Mouse (Mus musculus): ENCODE results near the gene Ugt1a9.
"Not testable (repeated sequence)": the region's sequence is repeated elsewhere in the genome, so short reads cannot be mapped to it uniquely, and the experiment has no call there.

Ugt1a9 gene

DNA sequence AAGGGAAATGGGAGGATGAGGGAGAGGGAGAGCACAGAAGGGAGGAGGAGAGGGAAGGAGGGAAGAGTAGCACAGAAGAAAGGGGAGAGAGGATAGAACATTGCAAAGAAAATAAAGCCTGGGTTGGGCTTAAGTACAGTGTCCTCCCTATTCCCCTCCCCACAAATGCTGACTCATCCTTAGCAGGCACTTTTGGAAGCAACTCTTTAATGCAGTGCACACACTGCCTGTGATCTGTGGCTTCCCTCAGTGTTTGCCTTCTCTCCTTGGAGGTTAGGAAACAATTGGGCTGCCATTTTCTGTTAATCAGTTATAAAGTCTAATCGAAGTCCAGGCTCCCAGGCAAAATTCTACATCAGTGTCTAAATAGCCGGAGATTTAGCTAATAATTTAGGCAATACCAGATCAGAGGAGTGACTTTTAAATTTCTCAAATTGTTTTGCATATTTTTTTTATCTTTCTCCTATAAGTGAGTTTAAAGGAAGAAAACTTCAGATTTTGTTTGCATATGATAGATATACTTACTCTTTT lies 38.5 kb downstream of the Ugt1a9 start:
- DNase-seq, result not testable (repeated sequence)

DNA sequence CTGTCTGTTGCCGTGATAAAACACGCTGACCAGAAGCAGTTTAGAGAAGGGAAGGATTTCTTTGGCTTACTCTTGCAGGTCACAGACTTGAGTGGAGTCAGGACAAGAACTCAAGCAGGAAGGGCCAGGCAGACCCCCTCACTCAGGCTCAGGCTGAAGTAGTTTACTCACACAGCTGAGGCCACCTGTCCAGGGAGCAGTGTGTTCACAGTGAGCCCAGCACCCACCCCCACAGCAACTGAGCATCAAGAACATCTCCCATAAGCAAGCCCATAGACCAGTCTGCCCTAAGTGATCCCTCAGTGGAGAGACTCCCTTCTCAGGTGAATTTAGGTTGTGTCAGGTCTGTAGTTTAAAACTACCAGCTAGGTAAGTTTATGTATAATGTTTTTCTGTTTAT lies 39.0 kb downstream of the Ugt1a9 start:
- not testable (repeated sequence) for DNase-seq

DNA sequence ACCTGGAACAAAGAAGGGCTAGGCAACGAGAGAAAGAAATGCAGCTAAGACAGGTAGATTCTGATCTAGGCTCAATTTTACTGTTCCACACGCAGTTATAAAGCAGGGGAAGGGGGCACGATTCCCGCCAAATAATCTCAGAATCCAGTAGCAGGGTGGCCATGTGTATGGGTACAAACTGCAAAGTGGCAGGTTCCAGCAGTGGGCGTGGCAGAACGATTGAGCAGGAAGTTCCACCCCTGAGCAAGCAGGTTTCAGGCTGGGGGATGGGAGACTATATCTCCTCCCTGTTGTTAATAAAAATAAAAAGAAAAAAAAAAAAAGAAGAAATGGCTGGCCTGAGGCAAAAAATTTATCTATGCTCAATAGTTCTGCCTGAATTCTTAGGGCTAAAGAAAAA lies 42.2 kb downstream of the Ugt1a9 start:
- not testable (repeated sequence) for DNase-seq

DNA sequence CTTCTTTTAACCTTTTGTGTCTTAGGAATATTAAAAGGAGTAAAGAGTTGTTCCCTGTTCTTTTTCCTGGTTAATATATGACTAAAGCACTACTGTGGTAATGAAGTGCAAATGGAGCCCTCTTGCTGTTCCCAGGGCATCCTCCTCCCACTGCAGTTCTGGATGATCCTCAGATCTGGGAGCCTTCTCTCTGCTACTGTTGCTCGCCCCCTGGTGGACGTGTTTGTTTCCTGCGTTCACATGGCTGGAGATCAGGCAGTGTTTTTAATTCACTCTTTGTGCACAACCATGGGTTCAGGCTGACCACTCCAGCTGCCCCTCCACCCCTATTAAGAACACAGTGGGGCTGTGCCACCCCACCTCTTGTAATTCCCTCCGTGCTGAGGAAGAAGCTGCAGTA lies 50.0 kb downstream of the Ugt1a9 start:
- DNase-seq, result not testable (repeated sequence)

DNA sequence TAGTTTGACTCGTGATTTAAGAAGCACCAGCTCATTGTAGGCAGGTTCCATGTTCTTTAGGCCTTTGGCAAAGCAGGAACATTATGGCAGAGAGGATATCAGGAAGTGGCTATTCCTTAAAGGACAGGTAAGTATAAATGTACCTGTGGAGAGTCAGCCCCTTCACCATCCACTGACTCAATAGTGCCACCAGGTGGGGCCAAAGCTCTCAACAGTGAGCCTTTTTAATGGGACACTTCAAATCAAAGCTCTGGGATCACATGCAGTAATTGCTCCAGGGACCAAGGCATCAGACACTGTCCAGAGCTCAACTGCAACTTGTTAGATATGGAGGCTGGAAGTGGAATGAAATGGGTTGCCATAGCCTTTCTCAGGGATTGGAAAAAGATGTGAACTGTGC lies 50.9 kb downstream of the Ugt1a9 start:
- DNase-seq, result not testable (repeated sequence)

DNA sequence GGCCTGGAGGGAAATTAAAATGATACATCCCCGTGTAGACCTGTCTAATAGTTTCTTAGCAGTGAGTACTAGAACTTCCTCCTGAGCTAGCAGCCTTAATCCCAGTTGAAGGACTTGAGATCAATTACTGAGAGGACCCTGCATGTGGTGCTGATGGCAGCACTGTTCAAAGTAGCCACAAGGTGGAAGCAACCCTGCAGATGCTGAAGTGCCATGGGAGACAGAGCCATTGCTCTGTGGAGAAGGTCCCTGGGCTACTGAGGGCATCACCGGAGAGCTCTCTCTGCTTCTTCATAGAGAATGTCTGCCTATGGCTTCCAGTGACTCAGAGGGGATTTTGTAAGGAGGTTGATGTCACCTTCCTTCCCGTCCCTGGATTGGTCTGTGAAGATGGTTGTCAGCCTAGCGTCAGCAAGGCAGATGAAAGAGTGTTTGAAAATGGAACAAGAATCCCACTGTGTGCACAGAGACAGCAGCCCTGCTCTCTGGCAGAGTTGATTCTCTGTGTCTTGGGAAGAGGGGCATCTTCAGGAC lies 55.3 kb downstream of the Ugt1a9 start:
- DNase-seq, result not testable (repeated sequence)

DNA sequence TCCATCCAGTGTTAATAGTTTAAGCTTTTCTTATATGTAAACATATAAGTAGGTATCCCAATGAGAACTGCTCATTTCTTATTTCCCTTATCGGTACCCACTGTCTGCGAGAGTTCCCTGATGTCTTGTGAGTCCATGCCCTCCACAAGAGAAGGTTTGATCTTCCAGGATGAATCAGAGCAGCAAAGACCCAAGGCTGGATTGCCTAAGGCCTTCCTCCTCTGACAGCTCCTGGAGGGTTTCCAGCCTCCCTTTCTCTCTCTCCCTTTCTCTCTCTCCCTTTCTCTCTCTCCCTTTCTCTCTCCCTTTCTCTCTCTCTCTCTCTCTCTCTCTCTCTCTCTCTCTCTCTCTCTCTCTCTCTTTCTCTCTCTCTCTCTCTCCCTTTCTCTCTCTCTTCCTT lies 58.5 kb downstream of the Ugt1a9 start:
- DNase-seq, result not testable (repeated sequence)

DNA sequence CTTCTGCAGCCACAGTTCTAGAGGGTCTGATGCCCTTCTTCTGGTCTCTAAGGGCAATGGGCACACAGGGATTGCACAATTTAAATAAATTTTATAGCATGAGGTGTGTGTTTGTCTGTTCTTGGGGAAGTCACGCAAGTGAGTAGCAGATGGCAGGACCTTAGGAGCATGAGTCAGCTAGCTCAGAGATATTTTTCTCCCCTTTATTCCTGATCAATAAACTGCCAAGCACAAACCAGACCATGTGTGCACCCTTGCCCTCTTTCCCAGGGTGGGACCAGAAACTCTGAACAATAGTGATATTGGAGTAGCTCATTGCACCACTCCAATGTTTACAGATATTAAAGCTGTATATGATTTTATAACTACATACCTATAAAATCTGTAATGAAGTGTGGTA lies 59.6 kb downstream of the Ugt1a9 start:
- DNase-seq, result not testable (repeated sequence)

DNA sequence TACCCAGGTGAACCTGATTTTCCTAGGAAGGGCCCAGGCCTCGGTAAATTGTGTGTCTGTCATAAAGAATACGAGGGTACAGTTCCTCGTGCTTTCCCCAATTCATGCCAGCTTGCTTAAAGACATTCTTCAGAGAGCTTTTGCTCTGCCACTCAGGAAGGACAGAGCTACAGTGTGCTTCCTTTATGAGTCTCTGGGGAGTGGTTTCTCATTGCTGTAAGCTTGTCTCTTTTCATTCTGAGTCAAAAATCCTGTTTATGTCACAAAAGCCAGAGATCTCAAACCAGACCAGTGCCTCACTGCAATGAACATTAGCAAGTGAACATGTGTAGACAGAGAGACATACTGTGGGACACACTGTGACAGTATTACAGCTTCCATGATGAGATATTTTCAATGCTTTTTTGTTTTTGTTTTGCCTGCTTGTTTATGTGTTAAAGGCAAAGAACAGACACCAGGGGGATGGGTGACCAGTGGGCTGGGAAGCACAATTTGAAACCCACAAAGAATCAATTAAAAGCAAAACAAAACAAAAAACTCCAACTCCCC lies 63.4 kb downstream of the Ugt1a9 start:
- DNase-seq, result no peak

DNA sequence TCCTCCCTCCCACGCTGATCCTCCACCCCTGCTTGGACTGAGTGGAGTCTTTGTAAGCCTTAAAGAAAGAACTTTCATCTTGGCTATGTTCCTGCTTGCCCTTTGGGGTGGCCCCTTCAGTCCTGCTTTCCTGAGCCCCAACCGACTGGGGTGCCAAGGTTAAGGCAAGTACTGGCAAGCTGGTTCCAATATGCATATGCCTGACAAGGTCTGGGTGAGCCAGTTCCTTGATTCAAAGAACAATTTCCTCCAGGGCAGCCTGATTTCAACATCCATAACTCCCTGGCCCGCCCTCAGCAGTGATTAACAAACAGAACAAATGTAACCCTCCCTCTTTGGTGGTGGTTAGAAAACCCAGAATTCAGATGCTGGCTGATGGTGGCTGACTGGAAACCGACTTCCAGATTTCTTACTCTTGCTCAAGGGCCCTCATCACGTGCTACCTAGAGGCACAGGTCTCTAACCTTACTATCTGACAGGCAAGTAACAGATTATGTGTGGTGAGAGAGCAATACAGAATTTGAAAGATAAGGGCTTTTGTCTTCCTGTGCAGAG lies 63.9 kb downstream of the Ugt1a9 start, which contains the start of gene Ugt1a6a:
Gene Ugt1a6a (plus strand): TSS at position 353 of the 555 bp plus-strand sequence.
- DNase-seq, result not testable (repeated sequence)

DNA sequence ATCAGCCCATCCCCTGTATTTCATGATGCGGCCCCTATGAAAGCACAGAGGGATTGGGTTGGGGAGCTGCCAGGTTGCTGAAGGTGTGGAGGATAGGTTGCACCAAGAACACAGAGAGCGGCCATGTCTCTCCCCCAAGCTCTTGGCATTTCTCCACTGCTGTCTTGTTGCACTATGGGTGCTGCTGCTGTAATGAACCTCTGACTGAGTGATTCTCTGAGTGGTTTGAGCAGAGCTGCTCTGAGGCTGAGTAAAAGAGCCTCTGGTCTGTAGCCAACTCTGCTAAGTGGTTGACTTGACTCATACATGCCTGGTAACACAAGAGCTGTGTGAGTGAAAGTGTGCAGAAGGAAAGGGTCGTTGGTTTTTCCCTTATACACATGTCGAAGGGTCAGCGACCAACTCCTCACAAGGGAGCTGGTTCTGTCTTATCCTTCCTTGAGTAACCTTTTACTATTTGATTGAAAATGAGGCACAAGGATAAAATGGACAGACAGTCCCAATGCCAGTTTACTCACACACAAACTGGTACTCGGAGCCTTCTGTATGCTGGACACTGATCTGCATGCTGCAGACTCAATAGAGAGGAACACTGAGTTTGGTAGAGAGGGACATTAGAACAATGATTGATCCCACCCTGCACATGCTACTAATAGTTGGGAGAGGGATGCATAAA lies 64.8 kb downstream of the Ugt1a9 start:
- DNase-seq, result not testable (repeated sequence)

DNA sequence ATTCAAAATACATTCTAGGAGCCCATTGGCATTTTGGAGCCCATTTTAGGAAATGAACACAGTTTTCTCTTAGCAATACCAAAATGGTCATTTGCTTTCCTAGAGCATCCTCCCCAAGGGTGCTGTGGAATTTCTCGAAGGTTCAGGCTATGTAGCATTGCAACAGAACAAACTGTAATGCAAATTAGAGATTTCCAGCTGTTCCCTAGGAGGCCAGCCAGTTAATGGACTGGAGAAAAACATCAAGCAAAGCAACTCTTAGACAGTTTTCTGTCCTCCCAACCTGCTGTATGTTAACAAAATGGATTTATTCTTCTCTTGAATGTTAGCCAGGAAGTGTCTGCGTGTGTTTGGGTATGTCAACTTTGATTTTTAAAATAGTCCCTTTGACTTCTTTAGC lies 66.0 kb downstream of the Ugt1a9 start:
- no peak for DNase-seq

DNA sequence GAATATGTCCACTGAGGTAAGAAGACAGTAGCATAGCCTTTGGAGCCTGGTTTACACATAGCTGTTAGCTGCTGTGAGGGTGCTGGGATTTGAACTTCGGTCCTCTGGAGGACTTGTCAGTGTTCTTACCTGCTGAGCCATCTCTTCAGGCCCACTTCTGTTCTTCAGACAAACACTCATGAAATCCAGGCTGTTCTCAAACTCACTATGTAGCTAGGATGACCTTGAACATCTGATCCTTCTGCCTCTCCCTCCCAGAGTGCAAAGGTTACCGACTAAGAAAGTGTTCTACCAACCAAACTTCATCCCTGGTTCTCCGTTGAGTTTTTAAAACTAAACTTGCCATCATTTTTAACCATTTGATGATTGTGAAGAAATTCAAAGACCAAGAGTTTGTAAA lies 66.7 kb downstream of the Ugt1a9 start:
- no peak for DNase-seq

DNA sequence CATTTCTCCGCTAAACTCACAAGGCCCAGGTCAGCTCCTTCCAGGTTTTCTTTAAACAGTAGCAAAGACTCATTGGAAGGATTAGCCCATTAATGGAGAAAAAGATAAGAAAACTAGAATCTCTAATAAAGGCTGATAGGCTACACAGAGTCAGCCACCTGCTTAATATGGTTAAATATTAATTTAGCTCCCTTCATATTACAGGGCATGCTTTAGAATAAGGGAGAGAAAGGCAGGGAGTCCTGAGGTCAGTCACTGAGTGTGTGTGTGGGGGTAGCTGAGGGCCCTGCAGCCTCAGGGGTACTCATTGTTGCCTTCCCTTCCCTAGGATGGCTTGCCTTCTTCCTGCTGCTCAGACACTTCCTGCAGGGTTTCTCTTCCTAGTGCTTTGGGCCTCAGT lies 67.5 kb downstream of the Ugt1a9 start:
- DNase-seq, result no peak

DNA sequence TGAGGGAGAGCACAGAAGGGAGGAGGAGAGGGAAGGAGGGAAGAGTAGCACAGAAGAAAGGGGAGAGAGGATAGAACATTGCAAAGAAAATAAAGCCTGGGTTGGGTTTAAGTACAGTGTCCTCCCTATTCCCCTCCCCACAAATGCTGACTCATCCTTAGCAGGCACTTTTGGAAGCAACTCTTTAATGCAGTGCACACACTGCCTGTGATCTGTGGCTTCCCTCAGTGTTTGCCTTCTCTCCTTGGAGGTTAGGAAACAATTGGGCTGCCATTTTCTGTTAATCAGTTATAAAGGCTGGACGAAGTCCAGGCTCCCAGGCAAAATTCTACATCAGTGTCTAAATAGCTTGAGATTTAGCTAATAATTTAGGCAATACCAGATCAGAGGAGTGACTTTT lies 69.9 kb downstream of the Ugt1a9 start:
- not testable (repeated sequence) for DNase-seq

DNA sequence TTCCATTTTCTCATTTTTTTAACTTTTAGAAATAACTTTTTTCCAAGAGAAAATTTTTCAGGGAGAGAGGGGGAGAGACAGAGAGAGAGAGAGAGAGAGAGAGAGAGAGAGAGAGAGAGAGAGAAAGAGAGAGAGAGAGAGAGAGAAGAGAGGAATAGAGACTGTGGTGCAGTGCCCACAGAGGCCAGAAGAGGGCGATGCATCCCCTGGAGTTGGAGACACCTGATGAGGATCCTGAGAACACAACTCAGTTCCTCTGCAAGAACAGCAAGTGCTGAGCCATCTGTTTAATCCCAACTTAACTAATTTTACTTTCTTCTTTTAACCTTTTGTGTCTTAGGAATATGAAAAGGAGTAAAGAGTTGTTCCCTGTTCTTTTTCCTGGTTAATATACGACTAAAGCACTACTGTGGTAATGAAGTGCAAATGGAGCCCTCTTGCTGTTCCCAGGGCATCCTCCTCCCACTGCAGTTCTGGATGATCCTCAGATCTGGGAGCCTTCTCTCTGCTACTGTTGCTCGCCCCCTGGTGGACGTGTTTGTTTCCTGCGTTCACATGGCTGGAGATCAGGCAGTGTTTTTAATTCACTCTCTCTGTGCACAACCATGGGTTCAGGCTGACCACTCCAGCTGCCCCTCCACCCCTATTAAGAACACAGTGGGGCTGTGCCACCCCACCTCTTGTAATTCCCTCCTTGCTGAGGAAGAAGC lies 73.5 kb downstream of the Ugt1a9 start:
- DNase-seq, result peak; percentile 34

DNA sequence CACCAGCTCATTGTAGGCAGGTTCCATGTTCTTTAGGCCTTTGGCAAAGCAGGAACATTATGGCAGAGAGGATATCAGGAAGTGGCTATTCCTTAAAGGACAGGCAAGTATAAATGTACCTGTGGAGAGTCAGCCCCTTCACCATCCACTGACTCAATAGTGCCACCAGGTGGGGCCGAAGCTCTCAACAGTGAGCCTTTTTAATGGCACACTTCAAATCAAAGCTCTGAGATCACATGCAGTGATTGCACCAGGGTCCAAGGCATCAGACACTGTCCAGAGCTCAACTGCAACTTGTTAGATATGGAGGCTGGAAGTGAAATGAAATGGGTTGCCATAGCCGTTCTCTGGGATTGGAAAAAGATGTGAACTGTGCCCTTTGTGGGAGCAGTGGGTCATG lies 74.7 kb downstream of the Ugt1a9 start:
- peak; percentile 5 for DNase-seq

DNA sequence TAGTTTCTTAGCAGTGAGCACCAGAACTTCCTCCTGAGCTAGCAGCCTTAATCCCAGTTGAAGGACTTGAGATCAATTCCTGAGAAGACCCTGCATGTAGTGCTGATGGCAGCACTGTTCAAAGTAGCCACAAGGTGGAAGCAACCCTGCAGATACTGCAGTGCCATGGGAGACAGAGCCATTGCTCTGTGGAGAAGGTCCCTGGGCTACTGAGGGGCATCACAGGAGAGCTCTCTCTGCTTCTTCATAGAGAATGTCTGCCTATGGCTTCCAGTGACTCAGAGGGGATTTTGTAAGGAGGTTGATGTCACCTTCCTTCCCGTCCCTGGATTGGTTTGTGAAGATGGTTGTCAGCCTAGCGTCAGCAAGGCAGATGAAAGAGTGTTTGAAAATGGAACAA lies 79.5 kb downstream of the Ugt1a9 start:
- not testable (repeated sequence) for DNase-seq

DNA sequence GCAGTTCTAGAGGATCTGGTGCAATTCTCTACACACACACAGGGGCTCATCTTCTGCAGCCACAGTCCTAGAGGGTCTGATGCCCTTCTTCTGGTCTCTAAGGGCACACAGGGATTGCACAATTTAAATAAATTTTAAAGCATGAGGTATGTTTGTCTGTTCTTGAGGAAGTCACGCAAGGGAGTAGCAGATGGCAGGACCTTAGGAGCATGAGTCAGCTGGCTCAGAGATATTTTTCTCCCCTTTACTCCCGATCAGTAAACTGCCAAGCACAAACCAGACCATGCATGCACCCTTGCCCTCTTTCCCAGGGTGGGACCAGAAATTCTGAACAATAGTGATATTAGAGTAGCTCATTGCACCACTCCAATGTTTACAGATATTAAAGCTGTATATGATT lies 87.8 kb downstream of the Ugt1a9 start:
- no peak for DNase-seq

DNA sequence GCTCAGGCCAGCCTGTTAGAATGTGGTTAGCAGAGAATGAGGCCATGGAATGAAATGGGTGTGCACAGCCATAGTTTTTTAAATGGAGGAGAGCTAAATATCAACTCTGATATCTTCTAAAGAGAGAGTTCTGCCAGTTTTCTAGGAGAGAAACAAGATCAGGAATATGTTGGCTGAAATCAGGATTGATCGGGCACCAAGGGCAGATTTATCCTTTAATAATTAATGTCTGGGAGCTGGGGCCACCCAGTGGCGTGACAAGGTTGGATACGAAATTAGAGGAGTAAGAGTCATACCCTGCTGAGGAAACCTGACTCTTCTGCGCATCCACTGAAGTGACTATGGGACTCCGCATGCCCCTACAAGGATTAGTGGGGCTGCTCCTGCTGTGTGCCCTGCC lies 95.1 kb downstream of the Ugt1a9 start, which contains the start of gene Ugt1a5:
Gene Ugt1a5 (plus strand): TSS at position 302 of the 400 bp plus-strand sequence.
- DNase-seq, result no peak

DNA sequence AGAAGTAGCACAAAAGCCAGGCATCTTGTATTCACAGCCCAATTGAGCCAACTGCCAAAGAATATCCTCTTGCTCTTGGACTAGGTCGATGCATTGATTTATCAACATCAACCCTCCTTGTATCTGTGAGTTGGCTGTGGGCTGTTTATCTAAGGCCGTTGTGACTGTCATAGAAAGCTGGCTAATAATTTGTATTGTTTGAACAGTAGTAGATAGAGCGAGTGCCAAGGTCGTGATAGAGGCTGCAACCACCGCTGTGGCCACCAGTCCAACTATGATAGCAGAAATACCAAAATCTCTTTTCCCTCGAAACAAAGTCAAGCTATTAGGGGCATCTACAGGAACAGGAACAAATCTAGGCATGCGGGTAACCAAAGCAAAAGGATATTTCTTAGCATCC lies 101.6 kb downstream of the Ugt1a9 start:
- not testable (repeated sequence) for DNase-seq

DNA sequence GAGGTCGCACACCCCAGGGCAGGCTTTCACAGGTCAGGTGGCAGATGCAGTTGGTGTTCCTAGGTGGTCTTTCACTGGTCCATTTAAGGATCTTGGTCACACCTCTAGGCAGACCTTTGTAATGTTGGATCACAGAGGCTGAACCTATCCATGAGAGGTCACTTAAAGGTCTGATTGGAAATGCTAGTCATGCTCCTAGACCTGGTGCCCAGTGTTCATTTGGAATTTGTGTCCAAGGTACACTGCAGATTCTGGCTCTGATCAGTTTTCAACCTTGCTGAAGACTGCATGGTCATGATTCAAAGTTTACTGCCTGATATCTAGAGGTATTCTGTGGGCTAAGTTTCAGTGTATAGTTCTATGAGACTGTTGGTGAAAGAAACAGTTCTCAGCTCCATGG lies 109.1 kb downstream of the Ugt1a9 start:
- DNase-seq, result no peak

DNA sequence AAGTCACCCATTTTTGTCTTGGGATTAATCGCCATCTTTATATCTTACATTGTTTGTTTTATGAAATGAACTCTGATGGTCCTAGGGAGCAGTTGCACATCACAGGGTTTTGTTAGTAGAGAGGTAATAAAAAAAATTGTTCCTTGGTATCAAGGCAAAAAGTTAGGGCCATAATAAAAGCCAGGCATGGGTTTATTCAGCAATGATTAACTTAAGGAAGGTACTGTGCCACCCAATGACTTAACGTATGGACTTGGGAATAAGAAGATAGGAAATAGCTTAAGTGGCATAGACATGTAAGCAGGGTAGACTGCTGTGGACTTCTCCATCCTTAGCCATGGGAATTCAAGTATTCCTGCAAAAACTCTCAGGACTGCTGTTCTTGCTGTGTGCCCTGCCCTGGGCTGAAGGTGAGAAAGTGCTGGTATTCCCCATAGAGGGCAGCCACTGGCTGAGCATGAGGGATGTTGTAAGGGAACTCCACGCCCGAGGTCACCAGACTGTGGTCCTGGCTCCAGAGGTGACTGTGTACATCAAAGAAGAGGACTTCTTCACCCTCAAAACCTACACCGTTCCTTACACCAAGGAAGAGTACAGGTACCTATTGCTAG lies 115.8 kb downstream of the Ugt1a9 start:
- no peak for DNase-seq
